Mouse (Mus musculus) cerebellum, adult 8-10 months (tissue): ENCODE measurements around the gene Cachd1.

ENCODE experiments used
- DNase-seq: peaks from one replicate; pipeline ENCODE4 v3.0.0; 2022

The Cachd1 gene

DNA sequence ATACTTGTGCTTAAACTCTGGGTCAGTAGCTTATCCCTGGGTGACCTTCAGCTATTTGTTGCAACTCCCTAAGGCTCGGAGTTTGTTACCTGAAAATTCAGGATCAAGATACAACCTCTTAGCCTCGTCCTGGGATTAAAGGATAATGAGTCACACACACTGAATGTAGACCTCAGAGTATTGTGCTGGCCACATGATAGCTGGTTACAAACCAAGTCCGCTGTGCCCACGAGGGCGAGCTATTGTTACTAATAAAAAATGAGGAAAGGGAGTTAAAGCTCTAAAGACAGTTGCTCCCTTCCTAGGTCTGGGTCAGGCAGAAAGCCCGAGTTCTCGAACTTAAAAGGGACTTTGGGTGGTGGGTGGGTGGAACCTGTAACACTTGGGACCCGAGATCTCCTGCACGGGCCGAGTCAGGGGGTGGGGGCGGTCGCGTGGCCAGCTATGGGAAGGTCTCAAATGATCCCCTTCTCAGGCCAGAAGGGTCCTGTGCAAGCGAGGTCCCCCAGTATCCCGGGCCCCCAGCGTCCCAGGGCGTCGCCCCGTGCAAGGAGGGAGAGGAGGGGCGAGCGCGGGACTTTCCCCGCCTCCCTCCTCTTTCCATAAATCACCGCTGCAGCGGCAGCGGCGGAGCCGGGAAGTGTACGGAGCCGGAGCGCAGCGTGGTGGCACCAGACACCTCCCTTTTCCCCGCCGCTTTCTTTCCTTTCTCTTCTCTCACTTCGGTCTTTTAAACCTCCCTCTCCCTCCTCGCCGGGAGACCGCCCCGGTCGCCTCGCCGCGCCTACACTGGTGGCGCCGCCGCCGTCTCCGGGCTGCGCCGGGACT is at the start of gene Cachd1:
Gene Cachd1, plus strand, starts transcription at position 633 of the 828 bp plus-strand sequence.
- peak; percentile 7 for DNase-seq

DNA sequence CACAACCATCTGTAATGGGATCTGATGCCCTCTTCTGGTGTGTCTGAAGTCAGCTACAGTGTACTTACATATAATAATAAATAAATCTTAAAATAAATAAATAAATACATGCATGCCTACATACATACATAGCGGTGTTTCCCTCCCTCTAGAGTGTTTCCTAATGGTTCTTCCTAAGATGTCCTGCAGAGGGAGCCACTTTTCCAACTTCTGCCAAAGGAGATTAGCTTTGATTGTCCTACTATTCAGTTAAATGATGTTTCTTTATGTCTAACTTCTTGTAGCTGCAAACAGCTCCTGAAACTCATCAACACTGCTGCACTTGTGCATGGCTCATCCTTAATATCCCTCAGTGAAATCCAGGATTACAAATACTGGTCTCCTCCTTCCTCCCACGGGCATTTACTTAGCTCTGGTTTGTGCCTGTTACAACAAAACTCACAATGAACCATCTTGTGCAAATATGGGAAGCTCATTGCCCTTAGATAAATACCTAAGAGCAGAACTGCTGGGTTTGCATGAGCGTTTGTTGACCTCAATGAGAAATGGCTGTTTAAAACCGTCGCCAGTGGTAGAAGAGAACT is 47.5 kb upstream of the Cachd1 start:
- peak; percentile 1 for DNase-seq

GRCm38 (mm10) chr4:100735098-100735935 is 41.2 kb upstream of the Cachd1 start:
- DNase-seq: no peak

DNA sequence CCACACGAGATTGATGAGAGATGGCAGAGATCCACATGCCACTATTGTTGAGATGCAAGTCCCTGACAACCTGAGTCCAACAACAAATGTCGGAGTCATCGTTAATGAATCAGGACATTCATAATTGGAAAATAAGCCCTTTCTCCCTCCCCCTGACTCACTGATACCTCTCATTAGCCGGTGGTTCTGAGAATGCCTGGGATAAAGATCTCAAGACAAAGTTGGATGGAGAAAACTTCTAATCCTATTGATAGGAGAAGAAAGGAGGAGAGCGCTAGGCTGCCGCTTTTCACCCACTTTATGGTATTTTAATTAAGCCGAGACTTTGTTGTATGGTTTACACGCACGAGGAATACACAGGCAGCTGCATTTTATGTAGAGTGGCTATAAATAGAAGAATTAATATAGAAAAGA is 40.5 kb upstream of the Cachd1 start:
- DNase-seq: no peak

DNA sequence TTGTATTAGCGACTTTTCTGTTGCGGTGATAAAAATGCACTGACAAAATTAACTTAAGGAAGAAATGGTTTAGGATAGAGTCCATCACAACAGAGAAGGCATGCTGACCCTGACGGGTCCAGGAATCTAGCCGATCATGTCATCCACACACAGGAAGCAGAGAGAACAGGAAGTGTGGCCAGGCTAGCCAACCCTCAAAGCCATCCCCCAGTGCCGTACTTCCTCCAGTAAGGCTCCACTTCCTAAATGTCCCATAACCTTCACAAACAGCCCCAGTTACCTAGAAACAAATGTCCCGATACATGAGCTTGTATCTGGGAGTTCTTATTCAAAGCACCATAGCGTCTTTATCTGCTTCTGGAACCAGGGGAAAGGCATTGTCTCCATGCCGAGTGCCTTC is 32.9 kb upstream of the Cachd1 start:
- DNase-seq: no peak

GRCm38 (mm10) chr4:100752278-100752677 is 24.2 kb upstream of the Cachd1 start:
- DNase-seq: no peak

DNA sequence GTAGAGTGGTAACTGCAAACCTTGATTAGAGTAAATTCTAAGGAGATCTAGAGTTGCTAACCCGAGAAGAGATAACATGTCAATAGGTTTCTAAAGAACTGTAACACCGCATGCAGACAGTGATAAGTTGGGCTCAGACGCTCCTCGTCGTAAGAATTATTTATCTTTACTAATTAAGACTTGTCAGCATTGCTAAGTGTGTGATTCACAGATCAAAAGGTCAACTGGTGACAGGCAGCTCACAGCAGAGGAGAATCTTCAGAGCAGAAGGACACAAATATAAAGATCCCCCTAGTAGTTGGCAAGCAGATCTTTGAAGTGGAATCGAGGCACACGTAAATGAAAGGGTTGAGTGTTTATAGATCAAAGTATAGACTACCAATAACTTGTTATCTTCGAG is 20.8 kb upstream of the Cachd1 start:
- no peak for DNase-seq

- no peak for DNase-seq
These were observed 20.0 kb upstream of the Cachd1 start for GRCm38 (mm10) chr4:100756499-100756898.

- DNase-seq: no peak
These were observed 18.1 kb upstream of the Cachd1 start for GRCm38 (mm10) chr4:100758265-100758898.

GRCm38 (mm10) chr4:100759603-100760002 is 16.9 kb upstream of the Cachd1 start:
- DNase-seq: no peak

DNA sequence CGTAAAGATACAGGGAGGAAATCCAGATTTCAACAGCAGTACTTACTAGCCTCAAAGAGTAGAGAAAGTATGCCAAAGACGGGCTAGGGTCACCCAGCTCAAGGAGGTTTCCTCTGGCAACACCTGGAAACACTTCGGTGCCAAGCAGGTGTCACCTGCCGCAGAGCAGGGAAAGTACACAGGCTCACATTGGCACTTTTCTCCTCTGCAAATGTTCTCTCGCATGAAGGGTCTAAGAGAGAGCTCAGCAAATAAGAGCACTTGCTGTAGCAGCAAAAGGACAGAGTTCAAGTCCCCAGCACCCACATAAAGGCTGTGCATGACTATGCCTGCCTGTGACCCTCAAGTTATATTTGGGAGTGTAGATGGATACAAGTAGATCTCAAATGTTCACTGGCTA is 16.1 kb upstream of the Cachd1 start:
- no peak for DNase-seq

GRCm38 (mm10) chr4:100768606-100769005 is 7.9 kb upstream of the Cachd1 start:
- DNase-seq: no peak

GRCm38 (mm10) chr4:100776871-100777375 is 448 bp downstream of the Cachd1 start:
- no peak for DNase-seq

GRCm38 (mm10) chr4:100777376-100778041 is 1.0 kb downstream of the Cachd1 start:
- no peak for DNase-seq

- DNase-seq: no peak
These were observed 1.6 kb downstream of the Cachd1 start for GRCm38 (mm10) chr4:100778082-100778481.

GRCm38 (mm10) chr4:100779023-100779422 is 2.5 kb downstream of the Cachd1 start:
- no peak for DNase-seq

GRCm38 (mm10) chr4:100779695-100780094 is 3.2 kb downstream of the Cachd1 start:
- DNase-seq: no peak

- DNase-seq: no peak
These were observed 4.4 kb downstream of the Cachd1 start for GRCm38 (mm10) chr4:100780911-100781310.

DNA sequence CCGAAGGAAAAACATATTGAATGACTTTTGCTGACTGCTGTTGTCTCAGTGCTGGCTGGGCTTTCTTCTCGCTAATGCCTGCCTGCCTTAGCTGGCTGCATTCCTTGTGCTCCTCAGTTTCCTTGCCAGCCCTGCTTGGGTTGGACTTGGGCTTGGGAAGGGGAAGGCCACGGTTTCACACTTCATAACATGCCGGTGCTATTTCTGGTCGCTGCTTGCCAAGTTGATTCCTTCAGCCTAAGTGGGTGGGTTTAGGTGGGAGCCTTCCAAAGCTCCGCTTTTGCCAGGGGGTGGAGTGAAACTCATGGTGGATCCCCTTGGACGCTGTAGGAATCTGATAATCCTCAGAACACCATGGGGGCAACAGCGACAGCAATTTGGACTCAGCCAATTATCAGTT is 5.9 kb downstream of the Cachd1 start:
- no peak for DNase-seq

GRCm38 (mm10) chr4:100782891-100783290 is 6.4 kb downstream of the Cachd1 start:
- DNase-seq: no peak

- DNase-seq: no peak
These were observed 10.7 kb downstream of the Cachd1 start for GRCm38 (mm10) chr4:100787201-100787600.

GRCm38 (mm10) chr4:100790176-100790575 is 13.7 kb downstream of the Cachd1 start:
- DNase-seq: no peak
